25 mouse cellular contexts compared by ENCODE assay signal in the genomic region with DNA sequence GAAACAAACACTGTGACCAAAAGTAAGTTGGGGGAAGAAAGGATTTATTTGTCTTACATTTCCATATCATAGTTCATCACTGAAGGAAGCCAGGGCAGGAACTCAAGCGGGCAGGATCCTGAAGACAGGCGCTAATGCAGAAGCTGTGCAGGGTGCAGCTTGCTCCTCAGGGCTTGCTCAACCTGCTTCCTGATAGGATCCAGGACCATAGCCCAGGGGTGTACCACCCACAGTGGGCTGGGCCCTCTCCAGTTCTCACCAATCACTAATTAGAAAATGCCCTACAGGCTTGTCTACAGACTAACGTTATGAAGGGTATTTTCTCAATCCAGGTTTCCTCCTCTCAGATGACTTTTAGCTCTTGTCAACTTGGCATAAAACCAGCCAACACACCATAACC. TPM values are rescaled to one million over a fixed set of nuclear protein-coding genes. Genes with fewer than 3 reads are reported as not detected.
A peak's percentile ranks its signal among the peaks of the same experiment; 100 is the strongest.
DNase-seq lines count a peak whose midpoint lies in the region; ATAC-seq lines count a peak whose summit lies in the region.
"Had no signal": no experiment of that assay in that cellular context is flagged by ENCODE, and none has a peak within 500 bp of the region (broad histone marks: within the 10 kb centered on the region; RNA-seq: fewer than 3 reads in every experiment).

No protein-coding gene starts in this region.

- H3K36me3 ChIP-seq in heart, embryonic 10.5 days: no peaks in the 10 kb centered on the region
- no peaks in the 10 kb centered on the region for H3K36me3 ChIP-seq in limb, embryonic 10.5 days
- H3K36me3 ChIP-seq in liver, embryonic 13.5 days: no peaks in the 10 kb centered on the region
- no peaks in the 10 kb centered on the region for H3K36me3 ChIP-seq in stomach, embryonic 15.5 days
- H3K36me3 ChIP-seq: G1E; heart, embryonic 12.5 days; hindbrain, embryonic 13.5 days had no signal

- 67% methylated on average over 3 of the region's 3 CpGs for WGBS in heart, embryonic 10.5 days
- WGBS in limb, embryonic 10.5 days: 54% methylated on average over 3 of the region's 3 CpGs
- WGBS in liver, embryonic 13.5 days (ENCODE audit: insufficient replicate concordance): 55% methylated on average over 3 of the region's 3 CpGs
- WGBS in stomach, embryonic 15.5 days: 65% methylated on average over 3 of the region's 3 CpGs

- no peak overlapping the region for H3K4me3 ChIP-seq in heart, embryonic 10.5 days
- peak overlapping the region; percentile 18; the same call in 1 of the 2 replicates for H3K4me3 ChIP-seq in limb, embryonic 10.5 days
- no peak overlapping the region for H3K4me3 ChIP-seq in liver, embryonic 13.5 days (replicated peaks)
- no peak overlapping the region for H3K4me3 ChIP-seq in stomach, embryonic 15.5 days (replicated peaks)
- H3K4me3 ChIP-seq: heart, embryonic 12.5 days; hindbrain, embryonic 13.5 days; megakaryocyte, embryonic 14.5 days had no signal

- H3K4me2 ChIP-seq in liver, embryonic 13.5 days: no peak overlapping the region
- no peak overlapping the region for H3K4me2 ChIP-seq in stomach, embryonic 15.5 days
- H3K4me2 ChIP-seq: heart, embryonic 12.5 days; hindbrain, embryonic 13.5 days had no signal

- peaks cover 32% of the 10 kb centered on the region for H3K4me1 ChIP-seq in heart, embryonic 10.5 days
- H3K4me1 ChIP-seq in limb, embryonic 10.5 days: peaks cover 75% of the 10 kb centered on the region
- H3K4me1 ChIP-seq in liver, embryonic 13.5 days (replicated peaks): peaks cover 19% of the 10 kb centered on the region
- peaks cover 5% of the 10 kb centered on the region for H3K4me1 ChIP-seq in stomach, embryonic 15.5 days

- H3K9ac ChIP-seq in liver, embryonic 13.5 days: no peak overlapping the region
- H3K9ac ChIP-seq in stomach, embryonic 15.5 days: no peak overlapping the region
- H3K9ac ChIP-seq: heart, embryonic 12.5 days; hindbrain, embryonic 13.5 days had no signal

- no peaks in the 10 kb centered on the region for H3K9me3 ChIP-seq in heart, embryonic 10.5 days
- no peaks in the 10 kb centered on the region for H3K9me3 ChIP-seq in limb, embryonic 10.5 days (replicated peaks)
- no peaks in the 10 kb centered on the region for H3K9me3 ChIP-seq in liver, embryonic 13.5 days (replicated peaks)
- no peaks in the 10 kb centered on the region for H3K9me3 ChIP-seq in stomach, embryonic 15.5 days
- H3K9me3 ChIP-seq: G1E; heart, embryonic 12.5 days; hindbrain, embryonic 13.5 days; megakaryocyte, embryonic 14.5 days had no signal

- H3K27me3 ChIP-seq in heart, embryonic 10.5 days (ENCODE audit: insufficient read depth, poor library complexity, severe bottlenecking): no peaks in the 10 kb centered on the region
- no peaks in the 10 kb centered on the region for H3K27me3 ChIP-seq in limb, embryonic 10.5 days (ENCODE audit: low read depth, poor library complexity, severe bottlenecking)
- H3K27me3 ChIP-seq in liver, embryonic 13.5 days: peaks cover 21% of the 10 kb centered on the region; the same call in 1 of the 2 replicates
- no peaks in the 10 kb centered on the region for H3K27me3 ChIP-seq in stomach, embryonic 15.5 days (replicated peaks)
- H3K27me3 ChIP-seq: heart, embryonic 12.5 days; hindbrain, embryonic 13.5 days had no signal

- ATAC-seq in liver, embryonic 13.5 days (ENCODE audit: low read depth): peak; percentile 50; the same call in 1 of the 2 replicates
- ATAC-seq in stomach, embryonic 15.5 days (ENCODE audit: insufficient read depth, low FRiP score, low read depth): no peak
- no peak for ATAC-seq in activated CD4-positive, CD25-positive, alpha-beta regulatory T cell, adult 4 months
- ATAC-seq: forebrain, embryonic 16.5 days had no signal

- DNase-seq in heart, embryonic 10.5 days (ENCODE audit: low spot score): peak; percentile 64
- DNase-seq in heart, adult 18-20 months: no peak
- peak; percentile 47 for DNase-seq in limb, embryonic 10.5 days (ENCODE audit: low spot score)
- no peak for DNase-seq in liver, embryonic 13.5 days
- DNase-seq in cerebellum, postnatal 36 days: no peak
- no peak for DNase-seq in cerebellum, adult 9-10 months
- DNase-seq: cerebellum, adult 8-10 months; gastrocnemius, postnatal 36 days; heart, postnatal 14 days; kidney, adult 8-10 months; kidney, postnatal 14 days; left cerebral cortex, postnatal 4 days; retina, postnatal 1 day; right cerebral cortex, postnatal 4 days; thymus, postnatal 25 days had no signal

- no peak overlapping the region; the same call in 1 of the 2 replicates for H3K27ac ChIP-seq in heart, embryonic 10.5 days
- H3K27ac ChIP-seq in limb, embryonic 10.5 days: peak overlapping the region; percentile 92
- 0 out of 2 replicates have a peak overlapping the region, but pooled peaks have one; percentile 17 for H3K27ac ChIP-seq in liver, embryonic 13.5 days
- H3K27ac ChIP-seq in stomach, embryonic 15.5 days: 0 out of 2 replicates have a peak overlapping the region, but pooled peaks have one; percentile 21
- H3K27ac ChIP-seq: hindbrain, embryonic 13.5 days had no signal

RNA-seq across cellular contexts. Expression of a gene that starts 23.6 kb away (rescaled TPM):
- 44.6 and 79.6 TPM in 2 replicates for polyA plus RNA-seq in heart, embryonic 10.5 days (2016; fragmentation: Nextera tagmentation; extraction: Ambion mirVana)
- total RNA-seq in heart, adult 18-20 months (2021): 10 to 100 TPM; 18.9 to 23.3 TPM
- 95.8 and 119 TPM in 2 replicates for polyA plus RNA-seq in limb, embryonic 10.5 days (2016; fragmentation: Nextera tagmentation; extraction: Ambion mirVana)
- 19.2 and 23.1 TPM in 2 replicates for polyA plus RNA-seq in liver, embryonic 13.5 days (2015; fragmentation: Nextera tagmentation; extraction: Ambion mirVana)
- polyA plus RNA-seq in stomach, embryonic 15.5 days (2015; fragmentation: Nextera tagmentation; extraction: Ambion mirVana): 58.2 and 63.5 TPM in 2 replicates
- 10 to 100 TPM; 56.1 to 74.4 TPM for polyA plus RNA-seq in activated CD4-positive, CD25-positive, alpha-beta regulatory T cell, adult 4 months (2017; shearing (Covaris generic))

RNA-seq across cellular contexts. Expression of a gene that starts 28.9 kb away (rescaled TPM):
- polyA plus RNA-seq in heart, embryonic 10.5 days (2016; fragmentation: Nextera tagmentation; extraction: Ambion mirVana): 54.3 and 58.8 TPM in 2 replicates
- 1 to 10 TPM; 6.5 to 8.1 TPM for total RNA-seq in heart, adult 18-20 months (2021)
- polyA plus RNA-seq in limb, embryonic 10.5 days (2016; fragmentation: Nextera tagmentation; extraction: Ambion mirVana): 40.6 and 44.3 TPM in 2 replicates
- polyA plus RNA-seq in liver, embryonic 13.5 days (2015; fragmentation: Nextera tagmentation; extraction: Ambion mirVana): 10.4 and 12.4 TPM in 2 replicates
- polyA plus RNA-seq in stomach, embryonic 15.5 days (2015; fragmentation: Nextera tagmentation; extraction: Ambion mirVana): 53.9 and 54.6 TPM in 2 replicates
- 1 to 10 TPM; 1.7 to 4.3 TPM for polyA plus RNA-seq in activated CD4-positive, CD25-positive, alpha-beta regulatory T cell, adult 4 months (2017; shearing (Covaris generic))
- polyA plus RNA-seq: G1E had no signal

RNA-seq across cellular contexts. Expression of a gene that starts 52.5 kb away (rescaled TPM):
- polyA plus RNA-seq in heart, embryonic 10.5 days (2016; fragmentation: Nextera tagmentation; extraction: Ambion mirVana): 3.0 and 3.5 TPM in 2 replicates
- not detected for total RNA-seq in heart, adult 18-20 months (2021)
- polyA plus RNA-seq in limb, embryonic 10.5 days (2016; fragmentation: Nextera tagmentation; extraction: Ambion mirVana): 1.5 and 5.6 TPM in 2 replicates
- 0.20 and 0.53 TPM in 2 replicates for polyA plus RNA-seq in liver, embryonic 13.5 days (2015; fragmentation: Nextera tagmentation; extraction: Ambion mirVana)
- polyA plus RNA-seq in stomach, embryonic 15.5 days (2015; fragmentation: Nextera tagmentation; extraction: Ambion mirVana): 2.3 and 2.6 TPM in 2 replicates
- polyA plus RNA-seq in activated CD4-positive, CD25-positive, alpha-beta regulatory T cell, adult 4 months (2017; shearing (Covaris generic)): not detected
- total RNA-seq: G1E; gastrocnemius, postnatal 36 days; heart, postnatal 14 days; layer of hippocampus, adult 8-10 months; left cerebral cortex, adult 18-20 months; left cerebral cortex, postnatal 4 days had no signal
- polyA plus RNA-seq: G1E; testis, adult 2 months had no signal

Comparison
In these comparisons a context has a peak if more than half of its experiments do, and no peak if none do; other contexts are left out.
1. DNase-seq: peak in heart, embryonic 10.5 days (single experiment) and limb, embryonic 10.5 days (single experiment); none in heart, adult 18-20 months (0 of 2), liver, embryonic 13.5 days (single experiment), cerebellum, postnatal 36 days (0 of 2) and cerebellum, adult 9-10 months (single experiment).